Comparison of ENCODE assay signal across 10 mouse cellular contexts in genomic region chr7:140141350-140141749, GRCm38 (mm10). TPM values are rescaled to one million over a fixed set of nuclear protein-coding genes. Genes with fewer than 3 reads are reported as not detected.
DNase-seq lines count a peak whose midpoint lies in the region; ATAC-seq and TF ChIP-seq lines count a peak whose summit lies in the region.
"Had no signal": no experiment of that assay in that cellular context is flagged by ENCODE, and none has a peak within 500 bp of the region (broad histone marks: within the 10 kb centered on the region; RNA-seq: fewer than 3 reads in every experiment).

No protein-coding gene starts in this region.

- no peaks in the 10 kb centered on the region for H3K9me3 ChIP-seq in hindbrain, embryonic 10.5 days
- H3K9me3 ChIP-seq in hindbrain, embryonic 12.5 days (replicated peaks), result no peaks in the 10 kb centered on the region

- no peak overlapping the region for H3K4me2 ChIP-seq in hindbrain, embryonic 12.5 days (replicated peaks)

- peak; percentile 83; the same call in 1 of the 2 replicates for TF ChIP-seq CTCF in embryonic fibroblast, embryonic 13.5 days (IDR thresholded peaks at IDR 0.05; ENCODE audit: borderline replicate concordance, insufficient read depth, low read length)

- WGBS in hindbrain, embryonic 10.5 days, result 9% methylated on average over 14 of the region's 14 CpGs
- WGBS in hindbrain, embryonic 12.5 days, result 8% methylated on average over 14 of the region's 14 CpGs

- ATAC-seq in hindbrain, embryonic 12.5 days (ENCODE audit: low FRiP score), result no peak
- peak; percentile 67 for ATAC-seq in megakaryocyte-erythroid progenitor cell, adult 5-6 weeks (replicated peaks; ENCODE audit: low FRiP score, low TSS enrichment, poor library complexity, severe bottlenecking)

- peaks cover 3% of the 10 kb centered on the region; the same call in 1 of the 2 replicates for H3K36me3 ChIP-seq in hindbrain, embryonic 10.5 days
- H3K36me3 ChIP-seq in hindbrain, embryonic 12.5 days, result no peaks in the 10 kb centered on the region

- no peaks in the 10 kb centered on the region; the same call in 1 of the 2 replicates for H3K27me3 ChIP-seq in hindbrain, embryonic 10.5 days (ENCODE audit: insufficient read depth, poor library complexity, severe bottlenecking)
- H3K27me3 ChIP-seq in hindbrain, embryonic 12.5 days, result no peaks in the 10 kb centered on the region

- DNase-seq in hindbrain, embryonic 10.5 days (ENCODE audit: low spot score), result peak; percentile 52
- peak; percentile 77 for DNase-seq in CD4-positive helper T cell, adult 2 months (ENCODE audit: low read depth, low spot score)
- peak; percentile 75 to 84 for DNase-seq in adrenal gland, postnatal 36 days
- peak; percentile 73 to 85 for DNase-seq in kidney, postnatal 36 days
- peak; percentile 26 to 38 for DNase-seq in thymus, adult 18-20 months

- H3K27ac ChIP-seq in hindbrain, embryonic 10.5 days, result no peak overlapping the region
- H3K27ac ChIP-seq in hindbrain, embryonic 12.5 days, result no peak overlapping the region
- no peak overlapping the region for H3K27ac ChIP-seq in embryonic fibroblast, embryonic 13.5 days (ENCODE audit: insufficient read depth, low read length)

- TF ChIP-seq POLR2A in embryonic fibroblast, embryonic 13.5 days (IDR thresholded peaks at IDR 0.05; ENCODE audit: low read depth, low read length), result no peak

- H3K4me3 ChIP-seq in hindbrain, embryonic 10.5 days, result no peak overlapping the region
- H3K4me3 ChIP-seq in hindbrain, embryonic 12.5 days, result no peak overlapping the region
- no peak overlapping the region for H3K4me3 ChIP-seq in embryonic fibroblast, embryonic 13.5 days (ENCODE audit: insufficient read depth, low read length)

- H3K4me1 ChIP-seq in hindbrain, embryonic 10.5 days (replicated peaks), result peaks cover 16% of the 10 kb centered on the region
- H3K4me1 ChIP-seq in hindbrain, embryonic 12.5 days, result peaks cover 8% of the 10 kb centered on the region
- no peaks in the 10 kb centered on the region for H3K4me1 ChIP-seq in embryonic fibroblast, embryonic 13.5 days (ENCODE audit: control insufficient read depth, insufficient read depth, low read length)

- no peak overlapping the region for H3K9ac ChIP-seq in hindbrain, embryonic 12.5 days

RNA-seq across cellular contexts. Expression of gene Mtg1, which starts 4.0 kb away (rescaled TPM):
- 29.4 and 30.1 TPM in 2 replicates for polyA plus RNA-seq in hindbrain, embryonic 10.5 days (2016; fragmentation: Nextera tagmentation; extraction: Ambion mirVana)
- polyA plus RNA-seq in hindbrain, embryonic 12.5 days (2016; fragmentation: Nextera tagmentation; extraction: Ambion mirVana), result 24.5 and 25.7 TPM in 2 replicates
- total RNA-seq in adrenal gland, postnatal 36 days (2021), result 10 to 100 TPM; 24.4 to 34.5 TPM
- 18.0 and 19.7 TPM in 2 replicates for polyA plus RNA-seq in embryonic fibroblast, embryonic 13.5 days (2011; ENCODE audit: insufficient read length, low read depth, missing spikeins)
- 39.7 and 53.5 TPM in 2 replicates for total RNA-seq in megakaryocyte-erythroid progenitor cell, adult 5-6 weeks (2014; fragmentation: Nextera tagmentation)
- total RNA-seq in megakaryocyte-erythroid progenitor cell, adult 5-6 weeks (2017), result 8.3 and 13.0 TPM in 2 replicates

RNA-seq across cellular contexts. Expression of gene Sprn, which starts 13.3 kb away (rescaled TPM):
- polyA plus RNA-seq in hindbrain, embryonic 10.5 days (2016; fragmentation: Nextera tagmentation; extraction: Ambion mirVana), result 0.46 and 1.4 TPM in 2 replicates
- 3.3 and 4.6 TPM in 2 replicates for polyA plus RNA-seq in hindbrain, embryonic 12.5 days (2016; fragmentation: Nextera tagmentation; extraction: Ambion mirVana)
- total RNA-seq in adrenal gland, postnatal 36 days (2021), result under 1 TPM; 0.33 to 0.56 TPM
- 0.16 TPM in 1 of 2 replicates, not detected in the other for polyA plus RNA-seq in embryonic fibroblast, embryonic 13.5 days (2011; ENCODE audit: insufficient read length, low read depth, missing spikeins)
- total RNA-seq in megakaryocyte-erythroid progenitor cell, adult 5-6 weeks (2014; fragmentation: Nextera tagmentation), result 0.83 TPM in 1 of 2 replicates, not detected in the other
- total RNA-seq in megakaryocyte-erythroid progenitor cell, adult 5-6 weeks (2017), result not detected in 2 replicates

RNA-seq across cellular contexts. Expression of gene Olfr522, which starts 23.2 kb away (rescaled TPM):
- not detected in 2 replicates for polyA plus RNA-seq in hindbrain, embryonic 10.5 days (2016; fragmentation: Nextera tagmentation; extraction: Ambion mirVana)
- not detected in 2 replicates for polyA plus RNA-seq in hindbrain, embryonic 12.5 days (2016; fragmentation: Nextera tagmentation; extraction: Ambion mirVana)
- not detected for total RNA-seq in adrenal gland, postnatal 36 days (2021)
- polyA plus RNA-seq in embryonic fibroblast, embryonic 13.5 days (2011; ENCODE audit: insufficient read length, low read depth, missing spikeins), result not detected in 2 replicates
- total RNA-seq in megakaryocyte-erythroid progenitor cell, adult 5-6 weeks (2014; fragmentation: Nextera tagmentation), result not detected in 2 replicates
- total RNA-seq in megakaryocyte-erythroid progenitor cell, adult 5-6 weeks (2017), result not detected in 2 replicates
- total RNA-seq: adrenal gland, postnatal 4 days; layer of hippocampus, postnatal 25 days had no signal

RNA-seq across cellular contexts. Expression of gene Echs1, which starts 25.1 kb away (rescaled TPM):
- 153 and 156 TPM in 2 replicates for polyA plus RNA-seq in hindbrain, embryonic 10.5 days (2016; fragmentation: Nextera tagmentation; extraction: Ambion mirVana)
- 134 and 148 TPM in 2 replicates for polyA plus RNA-seq in hindbrain, embryonic 12.5 days (2016; fragmentation: Nextera tagmentation; extraction: Ambion mirVana)
- total RNA-seq in adrenal gland, postnatal 36 days (2021), result 100 to 1,000 TPM; 356 to 530 TPM
- 85.2 and 95.9 TPM in 2 replicates for polyA plus RNA-seq in embryonic fibroblast, embryonic 13.5 days (2011; ENCODE audit: insufficient read length, low read depth, missing spikeins)
- total RNA-seq in megakaryocyte-erythroid progenitor cell, adult 5-6 weeks (2014; fragmentation: Nextera tagmentation), result 50.1 and 62.9 TPM in 2 replicates
- 52.5 and 85.0 TPM in 2 replicates for total RNA-seq in megakaryocyte-erythroid progenitor cell, adult 5-6 weeks (2017)

RNA-seq across cellular contexts. Expression of gene Paox, which starts 25.8 kb away (rescaled TPM):
- 15.7 and 21.7 TPM in 2 replicates for polyA plus RNA-seq in hindbrain, embryonic 10.5 days (2016; fragmentation: Nextera tagmentation; extraction: Ambion mirVana)
- 12.9 and 18.1 TPM in 2 replicates for polyA plus RNA-seq in hindbrain, embryonic 12.5 days (2016; fragmentation: Nextera tagmentation; extraction: Ambion mirVana)
- total RNA-seq in adrenal gland, postnatal 36 days (2021), result 10 to 100 TPM; 13.0 to 26.1 TPM
- 8.9 and 9.8 TPM in 2 replicates for polyA plus RNA-seq in embryonic fibroblast, embryonic 13.5 days (2011; ENCODE audit: insufficient read length, low read depth, missing spikeins)
- 15.1 and 22.1 TPM in 2 replicates for total RNA-seq in megakaryocyte-erythroid progenitor cell, adult 5-6 weeks (2014; fragmentation: Nextera tagmentation)
- 4.1 and 6.9 TPM in 2 replicates for total RNA-seq in megakaryocyte-erythroid progenitor cell, adult 5-6 weeks (2017)
